Mouse (Mus musculus) gastrocnemius, postnatal 25 days (tissue): Measurements from ENCODE around the gene Chuk. TPM values are rescaled to one million over a fixed set of nuclear protein-coding genes. Genes with fewer than 3 reads are reported as not detected.
A peak's percentile ranks its signal among the peaks of the same experiment; 100 is the strongest.

ENCODE experiments used
- DNase-seq: peaks from one replicate; pipeline ENCODE4 v3.0.0; 2022
- total RNA-seq, 2 experiments: library from RNA; stranded (reverse); gene quantifications; 1 replicate in 1 of 2; 2 replicates in 1 of 2; pipeline ENCODE4 v1.2.3; 2021

Chuk gene
- total RNA-seq, 2 experiments from 2014 or later, result 14.9 to 17.4 TPM

DNA sequence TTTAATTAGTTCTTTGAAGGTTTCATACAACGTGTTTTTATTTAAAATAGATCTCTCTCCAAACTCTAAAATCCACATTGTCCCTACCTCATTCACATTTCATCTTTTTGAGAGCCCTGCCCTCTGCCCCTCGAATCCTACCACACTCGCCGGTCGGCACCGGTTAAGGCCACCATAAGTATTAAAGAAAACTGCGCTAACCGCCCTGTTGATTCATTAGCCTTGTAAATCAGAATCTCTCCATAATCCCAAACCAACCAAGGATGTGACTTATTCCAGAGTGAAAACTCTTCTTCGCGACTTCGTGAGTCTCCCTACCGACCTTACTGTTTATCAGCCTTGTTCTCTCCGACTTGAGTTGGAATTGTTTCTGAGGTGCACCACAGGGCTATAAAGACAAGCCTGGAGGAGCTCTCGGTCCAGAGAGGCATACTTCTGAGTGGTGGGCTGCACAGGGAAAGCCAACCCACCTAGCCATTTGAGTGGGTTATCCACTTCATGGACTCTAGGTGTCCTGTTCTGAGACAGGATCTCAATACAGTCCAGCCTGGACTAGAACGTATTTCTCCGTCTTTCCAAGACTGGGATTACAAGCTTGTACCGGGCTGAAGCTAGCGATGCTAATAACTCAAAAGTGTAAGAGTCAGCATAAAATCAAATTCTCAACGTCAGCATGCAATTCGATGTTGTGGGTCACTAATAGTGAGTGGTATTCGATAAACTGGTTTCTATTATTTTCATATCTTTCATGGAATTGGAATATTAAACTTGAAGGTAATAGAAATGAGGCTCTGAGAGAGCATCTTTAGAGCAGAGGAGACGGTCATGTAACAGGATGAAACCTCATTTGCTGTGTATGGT lies 611 bp upstream of the Chuk start:
- DNase-seq, result no peak

DNA sequence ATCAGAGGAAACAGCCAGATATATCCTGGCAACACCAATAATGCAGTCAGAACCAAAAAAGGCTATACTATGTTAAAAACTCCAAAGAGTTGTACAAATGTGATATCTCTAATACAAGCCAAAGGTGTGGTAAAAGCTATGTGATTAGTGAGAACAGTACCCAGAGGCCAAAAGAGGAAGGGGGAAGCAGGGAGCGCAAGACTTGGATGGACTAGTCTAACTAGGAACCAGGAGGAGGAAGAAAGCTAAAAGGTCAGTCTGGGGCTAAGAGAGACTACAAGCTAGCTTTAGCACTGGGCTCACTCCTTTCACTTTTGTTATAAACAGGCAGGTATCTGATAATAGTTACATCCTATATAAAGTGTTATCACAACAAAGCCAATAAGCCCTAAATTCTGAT lies 2.9 kb downstream of the Chuk start:
- no peak for DNase-seq

DNA sequence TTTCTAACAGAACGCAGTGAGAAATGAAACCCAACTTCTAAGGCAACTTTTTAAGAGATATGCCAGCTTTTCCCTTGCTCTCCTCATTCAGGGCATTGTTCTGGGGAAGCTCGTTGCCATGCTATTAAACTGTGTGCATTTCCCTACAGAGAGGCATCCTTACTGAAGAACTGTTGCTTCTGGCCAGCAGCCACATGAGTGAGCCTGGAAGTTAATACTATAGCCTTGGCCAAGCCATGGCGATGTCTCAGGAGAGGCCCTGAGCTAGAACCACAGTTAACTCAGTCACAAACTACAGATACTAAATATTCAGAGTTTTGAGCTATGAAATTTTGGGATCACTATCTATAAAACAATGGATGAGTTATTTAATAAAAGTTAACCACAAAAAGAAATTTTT lies 4.3 kb downstream of the Chuk start:
- no peak for DNase-seq

DNA sequence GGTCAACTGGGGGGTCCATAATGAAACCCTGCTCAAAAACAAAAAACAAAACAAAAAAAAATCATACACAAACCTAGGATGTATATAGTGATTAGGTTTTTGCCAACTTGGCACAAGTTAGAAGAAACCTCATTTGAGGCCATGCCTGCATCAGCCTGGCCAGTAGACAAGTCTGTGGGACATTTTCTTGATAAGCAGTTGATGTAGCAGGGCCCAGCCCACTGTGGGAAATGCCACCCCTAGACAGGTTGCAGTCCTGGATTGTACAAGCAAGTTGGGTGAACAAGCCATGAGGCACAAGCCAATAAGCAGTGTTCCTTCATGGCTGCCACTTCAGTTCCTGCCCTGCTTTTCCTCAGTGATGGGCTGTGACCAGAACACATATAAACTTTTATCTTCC lies 6.4 kb downstream of the Chuk start:
- no peak for DNase-seq

DNA sequence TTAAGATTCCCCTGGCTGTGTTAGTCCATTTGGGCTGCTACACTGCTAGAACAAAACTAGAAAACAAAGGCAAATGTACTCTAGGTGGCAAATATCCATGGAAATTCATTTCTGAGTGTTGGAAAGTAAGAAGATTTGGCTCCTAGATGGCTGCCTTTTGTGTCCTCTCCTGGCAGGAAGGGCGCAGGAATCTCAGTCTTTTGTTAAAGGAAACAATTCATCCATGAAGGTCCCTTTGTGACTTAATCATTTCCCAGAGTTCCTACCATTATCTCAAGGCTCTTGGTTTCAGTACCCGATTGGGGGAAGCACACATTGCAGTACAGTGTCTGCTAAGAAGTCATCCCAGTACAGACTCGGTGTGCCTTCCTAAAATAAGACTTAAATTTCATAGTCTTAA lies 21.0 kb downstream of the Chuk start:
- no peak for DNase-seq

DNA sequence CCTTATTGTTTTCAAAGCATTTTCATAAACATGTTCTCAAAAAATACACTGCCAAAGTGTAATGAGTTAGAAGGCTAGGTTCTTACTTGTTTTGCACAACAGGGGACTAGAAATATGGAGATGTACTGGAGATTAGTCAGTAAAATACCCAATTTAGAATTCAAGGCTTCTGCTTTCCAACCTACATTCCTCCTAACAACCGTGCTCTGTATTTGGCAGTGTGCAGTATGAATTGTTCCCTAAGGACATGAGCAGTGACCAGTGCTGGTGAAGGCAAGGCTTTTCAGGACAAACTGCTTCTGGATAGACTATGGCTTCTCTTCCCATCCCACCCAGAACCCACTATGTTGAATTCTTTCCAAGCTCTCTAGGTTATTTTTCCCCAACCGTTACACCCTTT lies 26.4 kb downstream of the Chuk start:
- DNase-seq, result no peak

DNA sequence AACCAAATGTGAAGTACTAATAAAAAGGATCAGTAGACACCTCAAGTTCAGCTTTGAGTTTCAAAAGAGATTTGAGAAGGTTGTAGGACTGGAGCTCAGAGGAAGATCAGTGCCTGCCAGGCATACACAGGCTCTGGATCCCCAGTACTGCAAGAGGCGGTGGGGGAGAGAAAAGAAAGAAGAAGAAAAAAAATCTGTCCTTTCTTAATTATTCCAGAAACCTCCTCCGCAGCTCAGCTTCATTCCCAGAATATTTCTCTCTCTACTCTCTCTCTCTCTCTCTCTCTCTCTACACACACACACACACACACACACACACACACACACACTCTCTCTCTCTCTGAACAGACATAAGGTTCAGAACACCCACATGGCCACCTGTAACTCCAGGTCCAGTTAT lies 27.3 kb downstream of the Chuk start:
- DNase-seq, result no peak

DNA sequence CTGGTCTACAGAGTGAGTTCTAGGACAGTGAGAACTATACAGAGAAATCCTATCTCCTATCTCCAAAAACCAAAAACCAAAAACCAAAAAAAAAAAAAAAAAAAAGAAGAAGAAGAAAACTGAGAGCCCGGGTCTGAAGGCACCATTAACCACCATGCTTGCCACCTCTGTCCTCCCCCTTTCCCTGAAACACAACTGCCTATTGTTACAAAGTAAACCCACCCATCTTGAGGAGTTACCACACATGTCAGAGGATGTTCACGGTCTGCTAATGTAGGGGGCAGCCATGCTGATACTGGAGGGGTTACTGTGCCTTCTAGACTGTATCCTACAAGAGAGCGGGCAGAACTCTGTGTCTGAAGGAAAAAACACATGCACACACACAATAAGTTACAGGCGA lies 30.3 kb downstream of the Chuk start:
- no peak for DNase-seq

DNA sequence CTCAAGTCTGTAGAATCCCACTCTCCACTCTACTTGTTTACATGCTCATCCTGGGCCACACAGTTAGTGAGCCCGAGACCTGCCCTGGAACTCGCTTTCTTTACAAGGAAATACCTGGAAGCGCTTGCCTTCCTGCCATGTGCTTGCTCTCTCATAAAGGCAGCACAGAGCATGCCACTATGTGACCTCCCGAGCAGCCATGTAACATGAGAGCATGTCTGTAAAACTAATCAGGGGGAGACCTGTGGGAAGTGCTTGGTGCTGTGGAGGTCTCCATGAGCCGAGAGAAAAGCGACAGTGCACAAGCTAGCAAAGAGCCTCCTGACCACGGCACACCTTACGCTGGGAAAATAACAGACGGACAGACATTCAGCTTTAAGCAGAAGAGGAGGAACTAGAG lies 30.8 kb downstream of the Chuk start:
- no peak for DNase-seq

DNA sequence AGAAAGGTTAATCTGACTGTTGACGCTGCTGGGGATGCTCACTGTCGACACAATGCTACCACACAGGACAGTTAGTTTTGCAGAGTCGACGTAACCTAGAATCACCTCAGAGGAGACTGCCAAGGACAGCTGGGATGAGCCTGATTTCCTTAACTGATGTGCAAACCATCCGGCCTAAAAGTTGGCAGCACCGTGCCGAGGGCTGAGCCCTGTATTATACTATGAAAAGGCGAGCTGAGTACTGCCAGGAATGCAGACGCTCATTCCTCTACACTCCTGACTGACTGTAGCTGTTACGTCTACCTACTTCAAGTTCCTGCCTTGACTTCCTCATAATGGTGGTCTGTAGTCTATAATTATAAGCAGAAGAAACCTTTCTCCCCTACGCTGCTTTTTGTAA lies 32.3 kb downstream of the Chuk start:
- no peak for DNase-seq

DNA sequence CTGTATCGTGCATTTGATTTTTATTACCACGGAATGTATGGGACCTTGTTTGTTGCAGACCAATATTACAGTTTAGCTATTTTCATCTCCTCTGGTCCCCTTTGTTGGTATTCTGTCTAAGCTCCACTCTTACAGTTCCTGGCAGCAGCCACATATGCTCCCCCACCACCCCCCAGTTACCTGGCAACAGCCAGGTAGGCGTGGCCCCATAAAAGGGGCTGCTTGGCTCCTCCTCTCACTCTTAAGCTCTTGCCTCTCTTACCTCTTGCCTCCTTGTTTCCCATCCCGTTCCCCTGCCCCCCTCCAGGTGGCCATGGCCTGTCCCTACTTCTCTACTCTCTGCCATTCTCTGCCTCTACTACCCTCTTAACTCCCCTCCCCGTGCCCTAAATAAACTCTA lies 36.1 kb downstream of the Chuk start:
- DNase-seq, result no peak

DNA sequence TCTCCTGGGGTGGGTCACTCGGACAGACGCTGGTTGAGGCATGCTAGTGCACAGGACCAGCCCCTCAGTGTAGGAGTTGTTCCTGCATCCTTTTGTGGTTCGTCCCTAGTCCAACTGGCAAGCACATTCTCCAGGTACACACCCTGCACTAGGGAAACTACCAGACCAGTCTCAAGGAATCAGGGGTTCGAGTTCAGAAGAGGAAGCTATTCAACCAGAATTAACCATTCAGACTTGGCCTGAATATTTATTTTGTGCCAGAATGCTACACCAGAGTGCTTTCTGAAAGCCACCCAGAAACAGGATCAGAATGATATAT lies 37.4 kb downstream of the Chuk start:
- DNase-seq, result no peak

DNA sequence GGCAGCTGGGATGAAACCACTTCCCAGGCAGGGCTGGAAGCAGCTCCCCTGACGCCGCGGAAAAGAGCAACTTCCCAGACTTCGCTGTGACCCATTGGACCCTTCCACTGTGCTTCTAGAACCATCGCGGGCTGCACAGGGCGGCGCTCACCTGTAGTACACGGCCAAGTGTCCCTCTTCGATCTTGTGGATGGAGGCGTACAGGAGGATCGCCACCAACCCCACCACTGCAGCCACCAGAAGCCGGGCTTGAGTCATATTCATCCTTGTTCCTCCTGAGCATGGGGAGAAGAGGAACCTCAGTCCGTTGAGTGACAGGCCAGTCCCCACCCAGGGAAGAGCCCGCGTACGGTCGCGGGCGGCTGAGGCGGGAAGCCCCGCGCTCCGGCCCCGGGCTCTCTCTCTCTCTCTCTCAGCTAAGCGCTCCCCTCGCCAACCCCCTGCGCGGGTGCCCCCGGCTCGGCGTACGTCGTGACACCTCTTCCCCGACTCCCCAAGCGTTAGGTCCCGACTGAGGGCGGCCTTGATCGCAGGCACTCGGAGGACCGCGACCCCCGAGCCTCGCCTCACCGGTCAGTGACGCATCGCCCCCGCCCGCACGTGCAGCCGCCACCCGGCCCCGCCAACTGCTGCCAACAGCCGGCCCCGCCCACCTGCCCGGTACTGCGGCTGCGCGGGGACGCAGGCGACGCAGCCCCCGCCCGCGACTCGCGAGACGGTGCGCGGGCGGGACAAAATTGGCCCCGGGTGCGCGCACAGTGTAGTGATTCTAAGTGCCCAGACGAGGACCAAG lies 38.0 kb downstream of the Chuk start, which contains the start of gene Erlin1:
Erlin1 (minus strand) TSS at position 665 of the 793 bp plus-strand sequence.
- DNase-seq, result peak; percentile 88

DNA sequence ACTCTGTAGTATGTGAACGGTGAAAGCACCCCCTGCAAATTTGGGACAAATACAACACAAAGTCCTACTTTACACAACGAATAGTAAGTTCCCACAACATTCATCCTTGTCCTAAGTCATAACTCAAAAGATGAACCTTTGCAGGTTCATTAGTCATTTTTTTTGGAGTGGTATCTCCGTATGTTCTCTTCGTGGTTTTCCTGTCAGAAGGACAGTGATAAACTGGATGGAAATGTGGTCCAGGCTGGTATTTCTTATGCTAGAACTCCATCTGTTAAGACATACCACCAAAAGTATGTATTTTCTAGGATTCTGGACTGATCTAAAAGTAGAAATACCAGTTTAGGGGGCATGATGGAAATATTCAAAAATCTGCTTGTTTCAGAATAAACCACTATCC lies 39.0 kb downstream of the Chuk start:
- DNase-seq, result no peak

DNA sequence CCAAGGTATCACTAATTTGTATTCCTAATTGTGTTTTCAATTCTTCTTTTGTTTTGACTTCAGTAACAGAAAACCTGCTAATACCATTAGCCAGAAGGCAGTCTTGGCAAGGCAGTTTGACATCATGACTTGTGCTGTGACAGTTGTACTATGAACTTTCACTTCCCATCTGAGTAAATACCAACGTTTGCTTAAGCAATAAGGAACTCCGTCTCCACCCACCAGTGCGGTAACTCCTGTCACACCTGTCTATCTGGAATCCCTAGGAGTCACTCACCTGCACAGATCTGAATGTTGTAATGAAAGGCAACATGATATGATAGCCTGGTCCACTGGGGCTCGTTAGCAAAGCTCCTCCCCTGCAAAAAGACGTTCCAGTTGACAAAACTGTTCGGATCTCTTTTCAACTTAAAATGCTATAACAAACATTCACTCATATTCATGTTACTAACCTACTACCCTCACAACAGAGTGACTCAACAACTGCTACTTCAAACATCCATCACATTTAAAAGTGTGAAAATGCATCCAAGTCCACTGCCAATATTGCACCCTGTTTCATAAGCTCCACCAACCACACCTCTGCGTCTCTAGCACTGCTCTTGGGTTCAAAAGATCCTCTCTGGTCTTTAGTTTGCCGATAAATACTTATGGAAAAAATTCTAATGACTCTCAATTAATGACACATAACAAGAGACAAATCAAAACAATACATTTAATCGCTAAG lies 39.8 kb downstream of the Chuk start:
- DNase-seq, result no peak

DNA sequence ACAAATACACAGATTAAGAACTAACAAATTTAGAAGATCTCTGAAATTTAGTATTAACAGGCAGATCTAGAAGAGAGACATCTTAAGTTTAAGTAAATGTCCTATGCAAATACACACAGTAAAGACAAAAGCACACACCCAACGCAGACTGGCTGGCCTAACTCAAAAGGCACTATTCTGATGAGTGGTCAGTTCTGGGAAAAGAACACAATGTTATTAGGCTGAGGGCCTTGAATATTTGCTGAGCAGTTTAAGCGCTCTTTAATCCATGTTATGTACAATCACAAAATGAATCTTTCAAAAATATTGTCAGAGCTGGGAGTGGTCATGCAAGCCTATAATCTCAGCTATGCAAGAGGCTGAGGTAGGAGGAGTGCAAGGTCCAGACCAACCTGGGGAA lies 42.5 kb downstream of the Chuk start:
- no peak for DNase-seq

DNA sequence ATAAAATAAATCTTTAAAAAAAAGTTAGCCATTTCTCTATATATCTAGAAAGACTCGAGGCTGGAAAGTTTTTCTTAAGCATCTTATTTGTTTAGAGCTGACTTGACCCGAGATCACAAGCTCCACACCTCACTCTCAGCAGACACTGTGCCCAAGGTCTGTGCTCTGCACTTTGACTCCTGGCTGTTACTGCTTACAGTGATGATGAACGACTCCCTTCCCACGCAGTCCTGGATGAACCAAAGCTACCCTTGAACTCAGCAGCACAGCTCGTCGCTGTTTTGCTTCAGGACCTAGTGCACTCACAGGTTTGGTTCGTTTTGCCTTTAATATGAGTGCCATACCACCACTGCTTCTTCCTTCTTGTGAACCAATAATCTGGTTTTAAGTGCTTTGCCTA lies 43.5 kb downstream of the Chuk start:
- DNase-seq, result no peak

DNA sequence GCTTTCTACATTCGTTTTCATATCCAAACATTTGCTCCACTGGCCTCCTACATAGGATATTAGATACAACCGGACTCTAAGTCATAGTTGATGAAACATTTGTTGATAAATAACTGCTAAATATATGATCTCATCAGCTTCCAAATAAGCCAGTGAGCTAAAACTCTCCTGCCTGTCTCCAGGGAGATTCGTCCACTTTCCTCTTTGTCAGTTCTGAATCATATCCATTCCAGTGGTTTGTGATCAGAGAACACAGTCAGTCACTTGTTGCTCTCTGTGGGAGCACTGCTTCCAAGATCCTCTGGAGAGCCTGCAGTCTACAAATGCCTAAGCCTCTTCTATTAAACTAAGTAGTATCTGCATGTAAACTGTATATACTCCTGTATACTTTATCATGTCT lies 47.1 kb downstream of the Chuk start:
- no peak for DNase-seq

DNA sequence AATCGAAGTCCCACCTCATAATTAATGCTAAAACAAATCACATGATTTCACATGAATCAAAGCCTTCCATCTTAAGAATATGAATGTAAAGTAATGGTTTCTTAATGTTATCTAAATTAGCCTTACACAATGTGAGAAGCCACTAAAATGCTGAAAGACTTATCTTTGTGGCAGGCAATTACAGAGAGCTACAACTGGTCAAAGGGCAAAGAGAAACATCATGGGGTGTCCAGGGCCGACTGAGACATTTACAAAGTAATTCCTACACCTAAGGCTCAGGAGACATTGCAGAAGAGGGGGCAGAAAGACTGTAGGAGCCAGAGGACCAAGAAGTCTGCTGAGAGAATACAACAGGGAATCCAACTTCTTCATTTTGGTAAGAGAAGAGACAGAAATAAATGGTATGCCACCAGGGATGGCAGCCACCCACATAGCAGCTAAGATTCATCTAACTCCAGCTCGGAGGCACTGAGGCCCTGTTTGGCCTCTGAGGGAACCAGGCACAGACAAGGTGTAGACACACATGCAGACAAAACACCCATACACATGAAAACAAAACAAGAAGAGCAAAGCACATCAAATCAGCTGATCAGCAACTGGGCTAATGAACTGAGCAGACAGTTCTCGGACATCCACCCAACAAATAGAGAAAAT lies 52.0 kb downstream of the Chuk start:
- DNase-seq, result no peak

DNA sequence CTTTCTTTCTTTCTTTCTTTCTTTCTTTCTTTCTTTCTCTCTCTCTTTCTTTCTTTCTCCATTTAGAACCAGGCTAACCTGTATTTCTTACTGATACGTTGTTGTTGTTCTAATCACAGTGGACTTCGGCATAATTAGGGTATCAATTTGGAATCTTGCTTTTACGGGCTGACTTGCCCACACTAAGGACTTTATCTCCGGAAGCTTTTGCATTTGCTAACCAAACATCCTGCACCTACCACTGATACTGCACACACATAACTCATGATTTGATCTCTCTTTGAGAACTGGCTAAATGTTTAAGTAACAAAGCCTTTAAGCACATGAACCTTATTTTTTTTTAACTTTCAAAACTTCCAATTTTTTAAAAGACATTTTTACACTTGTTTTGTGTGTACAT lies 56.9 kb downstream of the Chuk start:
- DNase-seq, result no peak

DNA sequence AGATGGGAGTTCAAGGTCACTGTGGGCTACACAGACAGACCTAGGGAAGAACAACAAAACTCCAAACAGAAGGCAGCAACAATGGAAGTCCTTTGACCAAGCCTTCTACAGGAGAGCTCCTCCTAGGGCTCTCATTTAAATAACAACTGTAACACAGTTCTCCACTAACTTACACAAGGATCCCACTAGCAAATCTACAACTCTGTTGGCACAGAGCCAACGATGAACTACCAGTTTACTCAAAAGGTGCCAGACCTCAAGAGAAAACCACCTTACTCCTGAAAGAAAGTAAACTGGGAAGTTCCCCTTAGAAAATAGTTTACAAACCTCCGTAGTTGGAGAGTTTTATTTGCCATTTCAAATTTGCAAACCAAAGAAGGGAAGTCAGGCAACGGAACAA lies 58.0 kb downstream of the Chuk start:
- no peak for DNase-seq

DNA sequence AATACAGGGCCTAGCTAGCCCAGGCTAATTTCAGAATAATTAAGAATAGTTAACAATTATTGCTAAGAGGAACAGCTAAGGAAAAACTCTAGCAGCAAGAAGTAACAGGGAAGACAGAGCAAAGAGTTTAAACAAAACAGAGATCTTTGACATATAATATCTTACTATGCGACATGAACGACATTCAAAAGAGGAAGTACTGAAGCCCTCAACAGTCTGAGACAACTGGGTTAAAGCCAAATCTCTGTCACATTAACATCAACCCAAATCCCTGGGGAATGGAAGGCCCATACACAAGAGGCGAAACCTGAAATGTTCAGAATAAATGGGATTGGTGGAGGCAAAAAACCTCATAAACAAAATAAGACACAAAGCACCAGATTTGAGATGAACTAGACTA lies 61.4 kb downstream of the Chuk start:
- DNase-seq, result no peak

DNA sequence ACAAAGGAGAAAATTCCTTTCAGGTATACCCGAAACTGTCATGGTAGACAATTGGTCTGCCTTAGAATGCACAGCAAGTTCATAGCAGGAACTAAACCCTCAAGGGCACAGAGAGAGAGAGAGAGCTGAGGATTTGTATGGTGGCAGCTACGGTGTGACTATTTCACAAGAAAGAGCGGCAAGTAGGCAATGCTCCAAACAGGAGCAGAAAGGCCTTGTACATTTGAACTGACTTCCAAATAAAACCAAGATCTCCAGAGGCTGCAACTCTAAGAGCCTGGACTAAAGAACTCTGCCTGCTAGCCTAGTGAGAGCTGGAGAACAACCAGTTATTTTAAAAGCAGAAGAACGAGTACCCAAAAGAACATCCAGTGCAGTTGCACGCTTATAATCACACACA lies 65.2 kb downstream of the Chuk start:
- DNase-seq, result no peak
